Mouse (Mus musculus): ENCODE data around the gene Adam23. TPM values are rescaled to one million over a fixed set of nuclear protein-coding genes. Genes with fewer than 3 reads are reported as not detected.

Gene Adam23
- polyA plus RNA-seq, 1 experiment from 2014 or later = 1.3 TPM

DNA sequence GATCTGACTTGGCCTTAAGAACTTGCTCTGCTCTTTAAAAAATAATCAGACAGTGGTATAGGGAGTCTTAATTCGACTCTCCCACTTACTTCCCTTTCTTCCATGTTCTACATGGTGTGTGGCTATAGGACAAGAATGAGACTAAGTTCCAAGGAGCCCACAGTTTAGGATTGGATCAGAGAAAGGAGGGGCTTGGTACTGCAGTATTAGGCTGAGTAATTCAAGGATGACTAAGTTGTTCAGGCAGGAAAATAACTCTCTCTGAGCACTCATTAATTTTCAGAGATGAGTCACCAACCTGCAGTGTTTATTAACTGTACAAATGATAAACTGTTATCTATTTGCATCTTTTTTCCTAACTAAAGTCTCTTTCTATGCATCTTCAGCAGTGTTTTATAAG, 45.3 kb downstream of the Adam23 start:
- H3K9me3 ChIP-seq (ENCODE audit: control insufficient read depth, low read length) = no peaks in the 10 kb centered on the region
- no peak overlapping the region for H3K4me2 ChIP-seq
- H3K4me1 ChIP-seq (replicated peaks; ENCODE audit: control insufficient read depth, insufficient read depth, low read length) = no peaks in the 10 kb centered on the region
- H3K4me3 ChIP-seq (ENCODE audit: low read depth, low read length) = no peak overlapping the region
- no peak overlapping the region for H3K9ac ChIP-seq (ENCODE audit: low read depth, low read length)
- no peak overlapping the region for H3K27ac ChIP-seq (ENCODE audit: low read depth, low read length)
- H3K27me3 ChIP-seq (replicated peaks; ENCODE audit: control insufficient read depth, insufficient read depth, low read length) = no peaks in the 10 kb centered on the region
- ATAC-seq (replicated peaks; ENCODE audit: low FRiP score) = no peak
- WGBS = 34% methylated on average over 1 of the region's 1 CpGs
- DNase-seq (ENCODE audit: low spot score) = no peak
- H3K36me3 ChIP-seq (ENCODE audit: control insufficient read depth, insufficient read depth, low read length) = no peaks in the 10 kb centered on the region

- no peak overlapping the region for H3K4me3 ChIP-seq (ENCODE audit: low read depth, low read length)
- DNase-seq (ENCODE audit: low spot score) = no peak
Observed at GRCm38 (mm10) chr1:63493325-63493724, 47.6 kb downstream of the Adam23 start.

GRCm38 (mm10) chr1:63507386-63507785, 61.7 kb downstream of the Adam23 start:
- Histone ChIP-seq H3K27ac (ENCODE audit: low read depth, low read length) (no peak overlapping the region), H3K4me3 (ENCODE audit: low read depth, low read length) (no peak overlapping the region), H3K36me3 (ENCODE audit: control insufficient read depth, insufficient read depth, low read length) (no peaks in the 10 kb centered on the region), H3K4me2 (no peak overlapping the region), H3K27me3 (replicated peaks; ENCODE audit: control insufficient read depth, insufficient read depth, low read length) (no peaks in the 10 kb centered on the region), H3K4me1 (replicated peaks; ENCODE audit: control insufficient read depth, insufficient read depth, low read length) (no peaks in the 10 kb centered on the region), H3K9ac (ENCODE audit: low read depth, low read length) (no peak overlapping the region), H3K9me3 (ENCODE audit: control insufficient read depth, low read length) (no peaks in the 10 kb centered on the region)
- no peak for DNase-seq (ENCODE audit: low spot score)
- no peak for ATAC-seq (replicated peaks; ENCODE audit: low FRiP score)
- 72% methylated on average over 4 of the region's 4 CpGs for WGBS

More at GRCm38 (mm10) chr1:63493325-63493724, 47.6 kb downstream of the Adam23 start:
- Histone ChIP-seq H3K9ac (ENCODE audit: low read depth, low read length) (no peak overlapping the region), H3K27ac (ENCODE audit: low read depth, low read length) (no peak overlapping the region), H3K36me3 (ENCODE audit: control insufficient read depth, insufficient read depth, low read length) (no peaks in the 10 kb centered on the region), H3K27me3 (replicated peaks; ENCODE audit: control insufficient read depth, insufficient read depth, low read length) (no peaks in the 10 kb centered on the region), H3K4me1 (replicated peaks; ENCODE audit: control insufficient read depth, insufficient read depth, low read length) (no peaks in the 10 kb centered on the region), H3K4me2 (no peak overlapping the region), H3K9me3 (ENCODE audit: control insufficient read depth, low read length) (no peaks in the 10 kb centered on the region)
- 72% methylated on average over 5 of the region's 5 CpGs for WGBS
- ATAC-seq (replicated peaks; ENCODE audit: low FRiP score) = no peak

GRCm38 (mm10) chr1:63508801-63509200, 63.1 kb downstream of the Adam23 start:
- no peaks in the 10 kb centered on the region for H3K27me3 ChIP-seq (replicated peaks; ENCODE audit: control insufficient read depth, insufficient read depth, low read length)
- H3K4me1 ChIP-seq (replicated peaks; ENCODE audit: control insufficient read depth, insufficient read depth, low read length) = no peaks in the 10 kb centered on the region
- H3K9ac ChIP-seq (ENCODE audit: low read depth, low read length) = no peak overlapping the region
- no peaks in the 10 kb centered on the region for H3K36me3 ChIP-seq (ENCODE audit: control insufficient read depth, insufficient read depth, low read length)
- H3K4me2 ChIP-seq = no peak overlapping the region
- H3K4me3 ChIP-seq (ENCODE audit: low read depth, low read length) = no peak overlapping the region
- DNase-seq (ENCODE audit: low spot score) (no peak), ATAC-seq (replicated peaks; ENCODE audit: low FRiP score) (no peak)
- no peak overlapping the region for H3K27ac ChIP-seq (ENCODE audit: low read depth, low read length)
- WGBS = 57% methylated on average over 4 of the region's 4 CpGs
- H3K9me3 ChIP-seq (ENCODE audit: control insufficient read depth, low read length) = no peaks in the 10 kb centered on the region

DNA sequence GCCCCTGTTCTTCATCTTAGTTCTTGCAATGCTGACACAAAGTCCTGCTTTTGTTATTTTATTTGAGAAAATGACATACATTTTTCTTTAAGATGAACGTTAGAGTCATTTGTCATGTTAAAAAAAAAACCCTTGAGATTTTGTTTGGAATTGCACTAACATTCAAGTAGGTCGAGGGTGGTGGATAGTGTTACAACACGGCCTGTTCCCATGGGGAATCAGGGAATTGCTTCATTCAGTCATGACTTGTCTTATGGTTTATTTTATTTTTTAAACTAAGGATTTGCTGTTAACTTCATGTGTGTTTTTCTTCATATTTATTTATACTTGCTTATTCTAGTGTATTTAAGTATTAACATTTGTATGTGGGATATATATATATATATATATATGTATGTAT, 65.7 kb downstream of the Adam23 start:
- DNase-seq (ENCODE audit: low spot score) (no peak), ATAC-seq (replicated peaks; ENCODE audit: low FRiP score) (no peak)
- Histone ChIP-seq H3K9ac (ENCODE audit: low read depth, low read length) (no peak overlapping the region), H3K9me3 (ENCODE audit: control insufficient read depth, low read length) (no peaks in the 10 kb centered on the region), H3K4me1 (replicated peaks; ENCODE audit: control insufficient read depth, insufficient read depth, low read length) (no peaks in the 10 kb centered on the region), H3K27me3 (replicated peaks; ENCODE audit: control insufficient read depth, insufficient read depth, low read length) (no peaks in the 10 kb centered on the region), H3K4me3 (ENCODE audit: low read depth, low read length) (no peak overlapping the region), H3K36me3 (ENCODE audit: control insufficient read depth, insufficient read depth, low read length) (no peaks in the 10 kb centered on the region), H3K27ac (ENCODE audit: low read depth, low read length) (no peak overlapping the region), H3K4me2 (no peak overlapping the region)
- 63% methylated on average over 3 of the region's 3 CpGs for WGBS

GRCm38 (mm10) chr1:63517800-63518199, 72.1 kb downstream of the Adam23 start:
- Histone ChIP-seq H3K4me1 (replicated peaks; ENCODE audit: control insufficient read depth, insufficient read depth, low read length) (no peaks in the 10 kb centered on the region), H3K4me3 (ENCODE audit: low read depth, low read length) (no peak overlapping the region), H3K4me2 (no peak overlapping the region), H3K27ac (ENCODE audit: low read depth, low read length) (no peak overlapping the region), H3K27me3 (replicated peaks; ENCODE audit: control insufficient read depth, insufficient read depth, low read length) (no peaks in the 10 kb centered on the region), H3K9ac (ENCODE audit: low read depth, low read length) (no peak overlapping the region), H3K36me3 (ENCODE audit: control insufficient read depth, insufficient read depth, low read length) (no peaks in the 10 kb centered on the region), H3K9me3 (ENCODE audit: control insufficient read depth, low read length) (no peaks in the 10 kb centered on the region)
- no peak for DNase-seq (ENCODE audit: low spot score)
- no peak for ATAC-seq (replicated peaks; ENCODE audit: low FRiP score)
- 86% methylated on average over 11 of the region's 11 CpGs for WGBS

GRCm38 (mm10) chr1:63518814-63519213, 73.1 kb downstream of the Adam23 start:
- H3K9me3 ChIP-seq (ENCODE audit: control insufficient read depth, low read length) = no peaks in the 10 kb centered on the region
- no peaks in the 10 kb centered on the region for H3K36me3 ChIP-seq (ENCODE audit: control insufficient read depth, insufficient read depth, low read length)
- no peak overlapping the region for H3K4me2 ChIP-seq
- no peaks in the 10 kb centered on the region for H3K27me3 ChIP-seq (replicated peaks; ENCODE audit: control insufficient read depth, insufficient read depth, low read length)
- WGBS = 79% methylated on average over 5 of the region's 5 CpGs
- no peak overlapping the region for H3K4me3 ChIP-seq (ENCODE audit: low read depth, low read length)
- no peak for DNase-seq (ENCODE audit: low spot score)
- ATAC-seq (replicated peaks; ENCODE audit: low FRiP score) = no peak
- no peak overlapping the region for H3K9ac ChIP-seq (ENCODE audit: low read depth, low read length)
- no peaks in the 10 kb centered on the region for H3K4me1 ChIP-seq (replicated peaks; ENCODE audit: control insufficient read depth, insufficient read depth, low read length)
- H3K27ac ChIP-seq (ENCODE audit: low read depth, low read length) = no peak overlapping the region

- Histone ChIP-seq H3K27ac (ENCODE audit: low read depth, low read length) (no peak overlapping the region), H3K9me3 (ENCODE audit: control insufficient read depth, low read length) (no peaks in the 10 kb centered on the region), H3K4me1 (replicated peaks; ENCODE audit: control insufficient read depth, insufficient read depth, low read length) (no peaks in the 10 kb centered on the region; the same call in 1 of the 2 replicates), H3K4me2 (no peak overlapping the region), H3K36me3 (ENCODE audit: control insufficient read depth, insufficient read depth, low read length) (no peaks in the 10 kb centered on the region), H3K9ac (ENCODE audit: low read depth, low read length) (no peak overlapping the region), H3K4me3 (ENCODE audit: low read depth, low read length) (no peak overlapping the region), H3K27me3 (replicated peaks; ENCODE audit: control insufficient read depth, insufficient read depth, low read length) (no peaks in the 10 kb centered on the region)
- 80% methylated on average over 9 of the region's 9 CpGs for WGBS
- DNase-seq (ENCODE audit: low spot score) = no peak
- no peak for ATAC-seq (replicated peaks; ENCODE audit: low FRiP score)
Observed at GRCm38 (mm10) chr1:63529901-63530300, 84.2 kb downstream of the Adam23 start.

DNA sequence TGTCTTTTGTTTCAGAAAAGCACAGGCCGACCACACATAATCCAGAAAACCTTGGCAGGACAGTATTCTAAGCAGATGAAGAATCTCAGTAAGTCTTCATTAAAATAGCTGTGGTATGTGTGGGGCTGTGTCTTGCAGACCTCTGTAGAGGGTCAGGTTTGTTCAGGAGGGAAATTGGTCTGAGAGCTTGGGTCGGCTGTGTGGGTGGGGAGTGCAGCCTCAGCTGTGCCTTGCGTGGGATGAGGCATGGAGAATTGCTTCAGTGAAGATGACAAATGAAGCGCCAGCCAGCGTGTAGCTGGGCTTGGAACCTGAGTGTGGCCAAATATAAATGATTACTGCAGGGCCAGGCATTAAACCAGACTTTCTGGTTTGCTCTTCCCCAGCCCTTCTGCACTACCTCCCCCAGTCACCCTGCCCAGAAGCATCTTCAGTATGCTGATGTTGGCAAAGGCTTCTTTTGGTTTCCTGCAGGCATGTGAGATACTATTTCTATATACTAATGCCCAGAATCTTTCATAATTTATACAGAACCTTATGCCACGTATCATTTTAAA, 88.7 kb downstream of the Adam23 start:
- H3K27ac ChIP-seq (ENCODE audit: low read depth, low read length) = no peak overlapping the region
- H3K4me3 ChIP-seq (ENCODE audit: low read depth, low read length) = no peak overlapping the region
- no peak overlapping the region for H3K4me2 ChIP-seq
- 70% methylated on average over 6 of the region's 6 CpGs for WGBS
- DNase-seq (ENCODE audit: low spot score) (no peak), ATAC-seq (replicated peaks; ENCODE audit: low FRiP score) (no peak)
- H3K4me1 ChIP-seq (replicated peaks; ENCODE audit: control insufficient read depth, insufficient read depth, low read length) = no peaks in the 10 kb centered on the region; the same call in 1 of the 2 replicates
- no peaks in the 10 kb centered on the region for H3K36me3 ChIP-seq (ENCODE audit: control insufficient read depth, insufficient read depth, low read length)
- H3K27me3 ChIP-seq (replicated peaks; ENCODE audit: control insufficient read depth, insufficient read depth, low read length) = no peaks in the 10 kb centered on the region
- H3K9me3 ChIP-seq (ENCODE audit: control insufficient read depth, low read length) = no peaks in the 10 kb centered on the region
- H3K9ac ChIP-seq (ENCODE audit: low read depth, low read length) = no peak overlapping the region
